Mouse (Mus musculus) lung, postnatal 10 days (tissue): ENCODE measurements at regions not wholly inside any gene's neighbourhood (a gene's known extent, or its start where the extent isn't known, plus 50 kb on each side); places are given as distances from the start of the nearest gene placed in this dataset.

Experiments used
- DNase-seq: peaks from one replicate; pipeline ENCODE4 v3.0.0; 2021

GRCm38 (mm10) chr1:43367151-43367895 is 77.1 kb upstream of the Nck2 start:
- no peak for DNase-seq

- no peak for DNase-seq
Measured at GRCm38 (mm10) chr1:43371863-43372262, 72.5 kb upstream of the Nck2 start.

GRCm38 (mm10) chr1:43374946-43375345 is 69.4 kb upstream of the Nck2 start:
- DNase-seq = no peak

GRCm38 (mm10) chr1:43375851-43376250 is 68.5 kb upstream of the Nck2 start:
- no peak for DNase-seq

GRCm38 (mm10) chr1:43377491-43378263 is 66.7 kb upstream of the Nck2 start:
- DNase-seq = no peak

- DNase-seq = no peak
Measured at GRCm38 (mm10) chr1:43385008-43385407, 59.4 kb upstream of the Nck2 start.

GRCm38 (mm10) chr1:43394035-43394434 is 50.3 kb upstream of the Nck2 start:
- DNase-seq = no peak
